Mouse (Mus musculus) layer of hippocampus, adult 2 months (tissue): ENCODE measurements around the gene Rnf208. TPM values are rescaled to one million over a fixed set of nuclear protein-coding genes. Genes with fewer than 3 reads are reported as not detected.

ENCODE experiments used
- DNase-seq, 2 experiments: peaks; one replicate each; pipeline ENCODE4 v3.0.0; 2022; ENCODE audit warnings: low spot score in 2 of 2
- H3K27ac ChIP-seq: fragments of 200-600 bp; 2 replicates; pipeline ENCODE4 v1.8.1; 2022
- H3K4me3 ChIP-seq: fragments of 200-600 bp; 2 replicates; pipeline ENCODE4 v1.8.1; 2022; ENCODE audit warnings: mild to moderate bottlenecking
- CTCF ChIP-seq: fragments of 200-600 bp; conservative IDR thresholded peaks from 2 replicates; pipeline ENCODE4 v1.8.1; 2022; ENCODE audit warnings: antibody characterized with exemption, mild to moderate bottlenecking, moderate library complexity
- total RNA-seq, 2 experiments: library from RNA; stranded (reverse); gene quantifications; 2 replicates each; pipeline ENCODE4 v1.2.3; 2021

The Rnf208 gene
- total RNA-seq, 2 experiments from 2014 or later: 228 to 232 TPM

DNA sequence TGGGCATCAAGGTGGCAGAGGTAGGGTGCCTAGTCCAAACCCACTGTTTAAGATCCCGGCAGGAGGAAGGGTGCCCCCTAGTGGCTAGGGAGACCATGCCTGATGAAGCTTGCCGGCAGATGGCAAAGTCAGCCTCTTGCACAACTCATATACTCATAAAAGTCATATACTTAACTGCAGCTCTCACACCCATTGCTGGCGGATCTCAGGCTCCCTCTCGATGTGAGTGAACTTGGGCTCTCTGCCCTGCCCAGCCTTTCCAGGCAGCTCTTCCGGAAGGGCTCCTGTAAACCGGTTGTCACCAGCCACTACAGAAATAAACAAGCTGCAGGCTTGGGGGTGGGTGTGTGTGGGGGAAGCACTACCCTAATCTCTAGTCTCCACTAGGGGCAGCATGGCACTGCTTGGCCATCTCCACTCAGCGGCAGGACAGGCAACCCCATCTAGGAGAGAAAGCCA, 13.6 kb upstream of the Rnf208 start:
- DNase-seq: peak; percentile 81 to 90
- H3K27ac ChIP-seq: peak overlapping the region; percentile 98
- TF ChIP-seq CTCF: peak; percentile 85
- peak overlapping the region; percentile 45 for H3K4me3 ChIP-seq

DNA sequence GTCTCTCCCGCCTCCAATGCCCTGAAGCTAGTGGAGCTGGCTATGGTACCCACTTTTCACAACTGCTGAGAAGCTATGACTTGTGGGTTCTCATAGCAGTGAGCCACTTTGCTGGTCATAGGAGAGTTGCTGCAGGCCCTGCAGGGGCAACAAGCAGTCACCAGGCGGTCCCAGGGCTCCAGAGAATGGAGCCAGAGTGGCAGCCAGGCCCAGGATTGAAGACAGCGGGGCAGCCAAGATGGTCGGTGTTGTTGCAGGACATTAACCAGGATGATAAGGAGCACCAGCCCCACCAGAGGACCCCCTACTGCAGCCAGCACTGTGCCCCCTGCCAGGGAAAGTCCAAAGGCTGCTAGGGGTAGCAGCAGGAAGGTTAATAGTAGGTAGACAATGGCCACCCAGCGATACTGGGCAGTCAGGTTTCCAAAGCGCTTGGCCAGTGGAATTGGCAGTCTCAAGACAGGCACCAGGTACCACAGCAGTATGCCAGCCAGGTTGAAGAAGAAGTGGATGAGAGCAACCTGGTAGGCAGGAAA, 13.0 kb upstream of the Rnf208 start:
- no peak for DNase-seq
- H3K27ac ChIP-seq: peak overlapping the region; percentile 98

DNA sequence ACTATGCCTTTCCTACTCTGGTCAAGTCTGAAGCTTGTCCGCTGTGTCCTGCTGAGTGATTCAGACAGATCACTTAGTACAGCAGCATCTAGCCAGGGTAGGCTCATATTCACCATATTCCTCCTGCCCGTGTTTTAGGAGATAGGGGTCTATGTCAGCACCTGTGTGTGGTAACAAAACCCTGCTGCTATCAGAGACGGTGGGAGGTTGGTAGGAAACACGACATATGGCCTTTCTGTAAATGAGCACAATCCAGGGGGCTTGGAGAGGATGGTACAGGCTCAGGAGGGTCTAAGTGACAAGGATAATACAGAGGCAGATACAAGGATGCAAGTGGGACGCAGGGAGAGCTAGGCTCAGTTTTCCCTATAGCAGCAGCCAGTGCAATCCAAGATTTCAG, 12.5 kb upstream of the Rnf208 start:
- peak overlapping the region; percentile 98; the same call in 1 of the 2 replicates for H3K27ac ChIP-seq
- no peak for TF ChIP-seq CTCF

More for the DNA sequence above, 13.0 kb upstream of the Rnf208 start:
- TF ChIP-seq CTCF: no peak
- H3K4me3 ChIP-seq: peak overlapping the region; percentile 45; the same call in 1 of the 2 replicates

DNA sequence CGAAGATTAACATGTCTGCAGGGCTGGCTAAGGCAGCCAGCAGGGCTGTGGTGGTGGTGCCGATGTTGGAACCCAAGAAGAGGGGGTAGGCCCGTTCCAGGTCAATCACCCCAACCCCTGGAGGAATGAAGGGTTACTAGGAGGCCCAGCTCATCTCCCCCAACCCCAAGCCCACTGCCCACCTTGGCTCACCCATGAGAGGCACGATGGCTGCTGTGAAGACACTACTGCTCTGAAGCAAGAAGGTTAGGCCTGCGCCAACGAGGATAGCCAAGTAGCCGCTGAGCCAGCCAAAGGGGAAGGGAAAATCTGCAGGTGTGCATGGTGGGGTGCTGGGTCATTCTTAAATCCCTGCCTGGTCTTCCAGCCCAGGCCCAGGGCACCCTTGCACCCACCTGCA, 11.5 kb upstream of the Rnf208 start:
- TF ChIP-seq CTCF: no peak
- Histone ChIP-seq H3K27ac (no peak overlapping the region), H3K4me3 (no peak overlapping the region)
- no peak for DNase-seq

More for the DNA sequence above, 12.5 kb upstream of the Rnf208 start:
- DNase-seq: no peak
- H3K4me3 ChIP-seq: no peak overlapping the region

DNA sequence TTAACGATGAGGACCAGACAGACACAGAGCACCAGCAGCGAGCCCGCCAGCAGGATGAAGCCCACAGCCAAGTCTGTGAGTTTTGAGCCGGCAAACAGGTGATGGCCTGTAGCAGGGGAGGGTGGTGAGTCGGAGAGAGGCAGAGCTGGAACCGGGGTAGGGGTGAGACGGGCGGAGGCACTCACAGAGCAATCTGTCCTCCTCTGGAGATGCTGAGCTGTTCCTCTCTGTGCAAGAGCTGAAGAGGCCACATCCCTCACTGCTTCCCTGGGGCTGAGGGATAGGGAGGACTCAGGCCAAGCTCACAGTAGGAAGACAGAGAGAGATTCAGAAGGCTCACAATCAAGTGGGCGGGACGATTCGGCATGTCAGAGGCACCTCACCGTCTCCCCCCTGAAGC, 11.0 kb upstream of the Rnf208 start:
- H3K27ac ChIP-seq: no peak overlapping the region
- no peak overlapping the region for H3K4me3 ChIP-seq
- TF ChIP-seq CTCF: no peak
- DNase-seq: no peak

DNA sequence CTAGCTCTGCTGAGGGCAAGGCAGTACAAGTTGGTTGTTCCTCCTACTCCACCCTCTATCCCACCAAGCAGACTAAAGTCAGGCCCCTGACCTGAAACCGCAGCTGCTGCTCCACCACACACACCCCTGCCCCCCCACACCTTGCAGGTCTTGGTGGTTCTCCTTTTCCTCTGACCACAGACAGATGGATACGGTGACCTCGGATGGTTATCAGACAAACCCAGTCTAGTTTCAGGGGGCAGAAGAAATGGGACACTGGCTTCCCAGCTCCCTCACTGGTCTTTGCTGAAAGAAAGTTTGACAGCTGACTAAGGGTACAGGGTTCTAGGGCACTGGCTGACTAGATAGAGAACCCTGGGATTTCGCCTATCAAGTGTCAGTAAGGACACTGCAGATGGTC, 8.6 kb upstream of the Rnf208 start:
- no peak for TF ChIP-seq CTCF
- Histone ChIP-seq H3K4me3 (no peak overlapping the region), H3K27ac (no peak overlapping the region)
- no peak for DNase-seq

DNA sequence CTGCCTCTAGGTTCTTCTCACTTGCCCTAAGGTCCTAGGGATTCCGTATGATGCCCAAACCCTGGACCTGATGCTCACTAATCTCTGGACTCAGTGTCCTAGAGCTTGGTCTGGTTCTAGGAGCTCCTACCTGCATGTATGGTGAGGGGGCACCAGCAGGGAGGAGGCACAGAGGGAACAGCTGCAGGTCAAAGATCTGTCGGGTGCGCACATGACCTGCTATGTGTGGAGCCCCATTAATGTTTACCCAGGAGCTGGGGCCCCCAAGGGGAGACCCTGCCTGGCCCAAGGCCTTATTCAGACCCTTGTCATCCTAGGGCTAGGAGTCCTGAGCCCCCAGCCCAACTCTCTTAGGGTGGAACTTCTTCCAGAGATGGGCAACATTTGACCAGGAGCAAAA, 8.0 kb upstream of the Rnf208 start, which contains the start of gene Slc34a3:
Slc34a3 (minus strand) TSS at position 315 of the 400 bp plus-strand sequence.
- TF ChIP-seq CTCF: no peak
- Histone ChIP-seq H3K27ac (no peak within 1 kb of the TSS), H3K4me3 (no peak within 1 kb of the TSS)
- no peak for DNase-seq

DNA sequence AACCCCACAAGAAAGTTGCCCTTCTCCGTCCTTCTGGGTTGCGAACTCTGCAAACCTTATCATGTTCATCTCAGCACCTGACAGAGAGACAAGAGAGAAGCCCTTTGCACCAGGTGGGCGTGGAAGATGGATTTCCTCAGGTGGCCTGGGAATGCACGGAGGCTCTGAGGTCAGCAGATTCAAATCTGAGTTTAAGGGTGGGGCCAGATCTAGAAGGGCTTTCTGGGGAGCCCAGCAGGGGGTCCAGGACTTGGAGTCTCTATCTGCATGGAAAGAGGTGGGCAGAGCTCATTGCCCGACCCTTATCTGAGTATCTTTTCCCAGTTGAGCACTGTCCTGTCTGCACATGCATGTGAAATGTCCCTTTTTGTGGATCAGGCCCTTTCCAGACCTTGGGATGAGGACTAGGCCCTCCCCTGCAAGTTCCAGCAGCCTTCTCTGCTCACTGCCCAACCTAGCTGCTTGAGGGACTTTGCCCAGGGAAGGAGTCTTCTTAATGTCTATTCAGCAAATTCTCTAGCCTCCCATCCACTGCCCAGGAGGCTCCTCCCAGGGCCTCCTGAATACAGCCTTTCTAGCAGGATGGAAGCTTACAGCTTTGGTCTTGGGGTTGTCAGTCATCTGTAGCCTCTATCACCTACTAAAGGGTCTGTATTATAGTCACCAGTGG, 7.4 kb upstream of the Rnf208 start:
- H3K4me3 ChIP-seq: no peak overlapping the region
- no peak for DNase-seq
- no peak for TF ChIP-seq CTCF
- H3K27ac ChIP-seq: no peak overlapping the region

DNA sequence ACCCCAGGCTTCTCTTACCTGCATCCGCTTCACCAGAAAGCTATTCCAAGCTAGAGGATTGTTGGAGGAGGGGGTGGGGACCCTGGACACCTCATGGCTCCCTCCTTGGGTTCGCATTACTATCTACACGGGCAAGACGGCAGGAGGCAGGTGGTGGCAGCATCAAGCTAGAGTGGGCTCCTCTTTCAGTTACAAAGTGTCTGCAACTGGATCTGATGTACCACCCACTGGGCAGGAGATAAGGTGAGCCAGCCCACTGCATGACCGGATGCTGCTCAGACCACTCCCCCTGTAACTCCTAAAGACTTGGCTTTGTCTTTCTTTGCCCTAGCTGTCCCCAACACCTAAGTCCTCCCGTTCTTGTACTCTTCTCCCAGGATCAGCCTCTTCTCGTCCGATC, 5.4 kb upstream of the Rnf208 start, which contains the start of gene Rnf224:
Rnf224 (minus strand) TSS at position 174 of the 400 bp plus-strand sequence.
- H3K4me3 ChIP-seq: no peak within 1 kb of the TSS
- no peak for TF ChIP-seq CTCF
- no peak for DNase-seq
- H3K27ac ChIP-seq: no peak within 1 kb of the TSS

DNA sequence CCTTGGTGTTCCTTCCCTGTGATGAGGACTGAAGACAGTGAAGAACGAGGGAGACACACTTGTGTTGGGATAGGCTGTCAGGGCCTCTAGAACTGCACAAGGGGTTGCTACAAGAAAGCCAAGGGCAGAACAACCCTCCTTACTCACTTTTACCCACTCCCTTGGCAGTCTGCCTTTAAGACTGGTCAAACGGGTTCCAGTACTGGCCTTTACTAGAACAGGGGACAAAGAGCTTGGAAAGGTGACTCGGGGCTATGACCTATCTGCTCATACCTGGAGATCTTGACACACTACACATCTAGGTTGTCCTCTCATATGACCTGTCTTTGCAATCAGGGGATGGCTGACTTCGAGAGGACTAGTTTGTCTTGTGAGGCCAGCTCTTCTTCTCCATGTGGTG, 4.5 kb upstream of the Rnf208 start:
- no peak for DNase-seq
- Histone ChIP-seq H3K4me3 (no peak overlapping the region), H3K27ac (no peak overlapping the region)
- no peak for TF ChIP-seq CTCF

DNA sequence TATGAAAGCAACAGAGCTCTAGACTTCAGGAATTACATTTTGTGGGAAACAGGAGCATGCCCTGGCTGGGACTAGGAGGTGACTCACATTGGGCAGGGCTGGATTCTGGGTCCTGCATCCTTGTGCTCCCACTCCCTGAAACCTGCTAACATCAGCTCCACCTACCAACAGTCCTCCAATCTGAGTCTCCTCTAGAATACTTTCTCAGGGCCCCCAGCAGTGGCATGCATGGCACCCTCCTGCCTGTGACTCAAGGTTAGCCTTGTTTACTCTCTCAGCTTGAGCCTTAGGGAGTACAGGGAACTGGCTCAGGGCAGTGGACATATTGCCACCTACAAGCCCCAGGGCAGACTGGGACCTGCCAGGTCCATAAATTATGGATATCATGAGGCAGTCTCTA, 3.9 kb upstream of the Rnf208 start:
- Histone ChIP-seq H3K27ac (no peak overlapping the region), H3K4me3 (no peak overlapping the region)

DNA sequence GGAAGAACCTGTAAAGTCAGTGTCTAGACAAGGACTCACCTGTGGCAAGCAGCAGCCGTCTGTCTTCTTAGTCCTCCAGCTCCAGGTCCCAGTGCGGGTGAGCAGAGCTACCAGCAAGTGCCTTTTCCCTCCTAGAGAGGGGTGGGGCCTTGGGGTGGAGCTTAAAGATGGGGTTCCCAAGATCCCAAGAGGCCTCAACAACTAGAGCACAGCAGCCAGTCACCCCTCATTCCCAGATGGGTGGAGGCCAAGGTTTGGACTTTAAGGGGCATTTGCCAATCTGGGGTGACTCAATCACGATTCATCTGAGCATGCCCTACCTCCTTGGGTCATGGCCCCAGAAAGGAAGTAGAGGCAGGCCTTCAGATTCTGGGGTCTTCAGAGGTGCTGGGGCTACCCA, 2.3 kb upstream of the Rnf208 start:
- no peak for TF ChIP-seq CTCF
- Histone ChIP-seq H3K27ac (no peak overlapping the region), H3K4me3 (no peak overlapping the region)
- no peak for DNase-seq

More for the DNA sequence above, 3.9 kb upstream of the Rnf208 start:
- no peak for DNase-seq
- no peak for TF ChIP-seq CTCF

DNA sequence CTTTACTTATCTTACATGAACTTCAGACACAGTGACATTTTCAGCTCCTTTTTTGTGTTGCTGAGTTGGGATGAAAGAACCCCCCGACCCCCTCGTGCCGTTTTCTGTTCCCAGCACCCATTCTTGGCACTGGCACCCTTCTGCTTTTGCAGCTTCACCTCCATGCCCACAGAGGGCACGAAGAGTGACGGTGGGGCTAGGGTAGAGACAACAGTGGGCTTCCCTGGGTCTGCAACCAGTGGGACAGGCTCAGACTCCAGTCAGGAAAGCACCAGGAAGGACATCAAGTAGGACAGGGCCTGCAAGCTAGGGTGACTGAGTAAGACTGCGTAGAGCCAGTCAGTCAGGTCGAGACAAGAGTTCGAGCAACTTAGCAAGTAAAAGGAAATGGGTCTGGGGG, 1.7 kb upstream of the Rnf208 start:
- peak overlapping the region; percentile 70 for H3K4me3 ChIP-seq
- no peak for TF ChIP-seq CTCF
- no peak for DNase-seq
- H3K27ac ChIP-seq: peak overlapping the region; percentile 50

DNA sequence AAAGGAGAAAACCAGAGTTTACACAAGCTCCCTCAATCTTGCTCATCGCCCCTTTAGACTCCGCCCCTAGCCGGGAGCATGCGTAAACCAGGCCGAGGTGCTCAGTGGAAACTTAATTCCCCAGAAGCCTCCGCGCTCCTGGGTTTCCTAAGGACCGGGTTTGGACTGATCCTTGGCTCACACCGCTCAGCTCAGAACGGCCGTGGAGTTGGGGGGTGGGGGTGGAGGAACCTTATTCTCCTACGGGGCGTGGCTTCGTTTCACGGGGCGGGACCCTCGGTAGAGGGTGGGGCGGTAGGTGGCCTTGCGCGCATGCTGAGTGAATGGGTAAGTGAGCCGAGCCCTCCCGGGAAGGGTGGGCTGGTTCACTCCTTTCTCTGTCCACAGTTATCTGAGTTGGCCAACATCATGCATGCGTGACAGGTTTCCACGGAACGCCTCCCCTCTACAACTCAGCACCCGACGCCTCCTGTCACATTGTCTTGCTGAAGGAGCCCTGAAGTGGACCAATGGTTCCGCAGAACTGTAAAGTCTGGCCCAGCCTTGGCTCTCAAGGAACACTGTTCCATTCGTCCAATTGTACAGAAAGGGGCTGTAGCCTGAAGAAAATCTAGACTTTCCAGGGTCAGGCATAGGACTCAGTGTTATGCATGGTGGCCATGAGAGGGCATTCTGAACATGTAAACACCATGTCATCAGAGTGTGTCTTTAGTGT, 1.2 kb upstream of the Rnf208 start:
- peak overlapping the region; percentile 70 for H3K4me3 ChIP-seq
- peak overlapping the region; percentile 50 for H3K27ac ChIP-seq
- no peak for TF ChIP-seq CTCF
- DNase-seq: peak; percentile 71 to 78
